Mouse (Mus musculus): ENCODE measurements at regions not wholly inside any gene's neighbourhood (a gene's known extent, or its start where the extent isn't known, plus 50 kb on each side); places are given as distances from the start of the nearest gene placed in this dataset.

DNA sequence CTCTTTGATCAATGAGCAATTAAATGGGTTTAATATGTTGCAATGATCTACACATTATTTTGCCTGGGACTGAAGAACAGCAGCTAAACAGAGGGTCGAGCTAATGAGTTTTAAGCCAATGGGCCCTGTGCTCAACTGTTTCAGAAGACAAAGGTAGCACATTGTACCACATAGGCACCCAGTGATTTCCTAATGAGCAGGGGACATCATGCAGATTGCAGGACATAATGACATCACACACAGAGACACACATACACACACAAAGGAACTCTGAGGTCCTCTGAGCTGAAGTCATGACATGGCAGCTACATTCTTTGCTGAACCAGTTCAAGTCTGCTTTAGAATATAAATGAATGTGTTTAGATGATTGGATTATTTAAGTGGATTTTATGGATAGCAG, 71.9 kb downstream of the Zfp330 start:
- Histone ChIP-seq H3K4me3 (no peak overlapping the region), H3K4me2 (no peak overlapping the region), H3K9me3 (replicated peaks) (no peaks in the 10 kb centered on the region), H3K27ac (no peak overlapping the region), H3K36me3 (no peaks in the 10 kb centered on the region), H3K27me3 (no peaks in the 10 kb centered on the region), H3K9ac (no peak overlapping the region), H3K4me1 (replicated peaks) (no peaks in the 10 kb centered on the region; the same call in 1 of the 2 replicates)
- ATAC-seq (replicated peaks; ENCODE audit: insufficient number of reproducible peaks, insufficient read depth, low FRiP score, low read depth) = no peak
- WGBS = 76% methylated on average over 1 of the region's 1 CpGs

DNA sequence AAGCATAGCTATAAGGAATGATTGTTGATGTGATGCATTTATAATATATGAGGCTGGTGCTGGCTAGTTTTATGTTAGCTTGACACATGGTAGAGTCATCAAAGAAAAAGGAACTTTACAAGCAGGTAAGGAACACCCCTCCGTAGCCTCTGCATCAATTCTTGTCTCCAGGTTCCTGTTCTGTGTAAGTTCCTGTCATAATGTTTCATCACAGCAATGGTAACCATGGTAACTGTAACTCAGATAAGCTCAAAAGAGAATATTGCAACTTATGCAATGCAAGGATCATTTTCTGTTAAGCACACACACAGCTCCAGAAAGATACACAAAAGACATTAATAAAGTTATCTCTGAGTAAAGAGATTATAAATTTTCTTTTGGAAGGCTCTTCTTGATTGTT, 73.5 kb downstream of the Zfp330 start:
- no peak for ATAC-seq (replicated peaks; ENCODE audit: insufficient number of reproducible peaks, insufficient read depth, low FRiP score, low read depth)
- 54% methylated on average over 1 of the region's 1 CpGs for WGBS

GRCm38 (mm10) chr8:82699221-82699620, 74.7 kb downstream of the Zfp330 start:
- Histone ChIP-seq H3K27me3 (no peaks in the 10 kb centered on the region), H3K9ac (no peak overlapping the region), H3K9me3 (replicated peaks) (no peaks in the 10 kb centered on the region), H3K27ac (no peak overlapping the region), H3K4me1 (replicated peaks) (no peaks in the 10 kb centered on the region; the same call in 1 of the 2 replicates), H3K4me2 (no peak overlapping the region), H3K4me3 (no peak overlapping the region), H3K36me3 (no peaks in the 10 kb centered on the region)
- ATAC-seq (replicated peaks; ENCODE audit: insufficient number of reproducible peaks, insufficient read depth, low FRiP score, low read depth) = no peak
- WGBS = 53% methylated on average over 2 of the region's 2 CpGs

More for the DNA sequence above, 73.5 kb downstream of the Zfp330 start:
- Histone ChIP-seq H3K4me2 (no peak overlapping the region), H3K27me3 (no peaks in the 10 kb centered on the region), H3K27ac (no peak overlapping the region), H3K4me3 (no peak overlapping the region), H3K4me1 (replicated peaks) (no peaks in the 10 kb centered on the region; the same call in 1 of the 2 replicates), H3K9me3 (replicated peaks) (no peaks in the 10 kb centered on the region), H3K36me3 (no peaks in the 10 kb centered on the region), H3K9ac (no peak overlapping the region)

GRCm38 (mm10) chr8:82698071-82698470, 75.9 kb downstream of the Zfp330 start:
- WGBS = 43% methylated on average over 2 of the region's 2 CpGs
- Histone ChIP-seq H3K4me2 (no peak overlapping the region), H3K27ac (0 out of 2 replicates have a peak overlapping the region, but pooled peaks have one; percentile 45), H3K9me3 (replicated peaks) (no peaks in the 10 kb centered on the region), H3K4me1 (replicated peaks) (no peaks in the 10 kb centered on the region; the same call in 1 of the 2 replicates), H3K36me3 (no peaks in the 10 kb centered on the region), H3K9ac (no peak overlapping the region), H3K27me3 (no peaks in the 10 kb centered on the region), H3K4me3 (no peak overlapping the region)
- ATAC-seq (replicated peaks; ENCODE audit: insufficient number of reproducible peaks, insufficient read depth, low FRiP score, low read depth) = no peak

DNA sequence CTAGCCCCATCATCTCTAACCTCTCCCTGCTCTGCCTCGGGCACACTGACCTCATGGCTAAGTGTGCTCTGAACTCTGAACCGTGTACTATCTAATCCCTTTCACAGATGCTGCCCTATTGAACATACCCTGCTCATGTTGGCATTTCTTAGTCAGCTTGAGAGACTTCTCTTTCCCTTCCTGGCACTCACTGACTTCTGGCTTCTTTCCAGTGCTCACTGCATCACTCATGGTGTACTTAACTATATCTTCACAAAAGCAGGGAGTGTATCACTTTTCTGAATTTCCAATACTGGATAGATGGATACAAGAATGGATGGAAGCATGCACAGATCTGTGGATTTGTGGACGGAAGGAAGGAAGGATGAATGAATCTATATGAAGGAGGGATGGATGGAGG, 80.9 kb downstream of the Zfp330 start:
- Histone ChIP-seq H3K9me3 (replicated peaks) (no peaks in the 10 kb centered on the region), H3K36me3 (no peaks in the 10 kb centered on the region), H3K27ac (no peak overlapping the region), H3K9ac (no peak overlapping the region), H3K4me1 (replicated peaks) (no peaks in the 10 kb centered on the region; the same call in 1 of the 2 replicates), H3K27me3 (no peaks in the 10 kb centered on the region), H3K4me3 (no peak overlapping the region), H3K4me2 (no peak overlapping the region)
- no peak for ATAC-seq (replicated peaks; ENCODE audit: insufficient number of reproducible peaks, insufficient read depth, low FRiP score, low read depth)
- WGBS = 75% methylated on average over 3 of the region's 3 CpGs

GRCm38 (mm10) chr8:82689322-82689721, 84.6 kb downstream of the Zfp330 start:
- H3K9me3 ChIP-seq (replicated peaks) = no peaks in the 10 kb centered on the region
- H3K4me3 ChIP-seq = no peak overlapping the region
- no peaks in the 10 kb centered on the region for H3K36me3 ChIP-seq
- no peak for ATAC-seq (replicated peaks; ENCODE audit: insufficient number of reproducible peaks, insufficient read depth, low FRiP score, low read depth)
- no peaks in the 10 kb centered on the region for H3K27me3 ChIP-seq
- H3K4me2 ChIP-seq = no peak overlapping the region
- no peak overlapping the region for H3K27ac ChIP-seq
- H3K9ac ChIP-seq = no peak overlapping the region
- H3K4me1 ChIP-seq (replicated peaks) = no peaks in the 10 kb centered on the region
- WGBS = 49% methylated on average over 3 of the region's 3 CpGs

GRCm38 (mm10) chr8:82685966-82686365, 88.0 kb downstream of the Zfp330 start:
- Histone ChIP-seq H3K4me3 (no peak overlapping the region), H3K9me3 (replicated peaks) (no peaks in the 10 kb centered on the region), H3K4me2 (no peak overlapping the region), H3K27ac (no peak overlapping the region), H3K36me3 (no peaks in the 10 kb centered on the region), H3K4me1 (replicated peaks) (no peaks in the 10 kb centered on the region), H3K9ac (no peak overlapping the region), H3K27me3 (no peaks in the 10 kb centered on the region)
- 70% methylated on average over 3 of the region's 3 CpGs for WGBS
- ATAC-seq (replicated peaks; ENCODE audit: insufficient number of reproducible peaks, insufficient read depth, low FRiP score, low read depth) = no peak

DNA sequence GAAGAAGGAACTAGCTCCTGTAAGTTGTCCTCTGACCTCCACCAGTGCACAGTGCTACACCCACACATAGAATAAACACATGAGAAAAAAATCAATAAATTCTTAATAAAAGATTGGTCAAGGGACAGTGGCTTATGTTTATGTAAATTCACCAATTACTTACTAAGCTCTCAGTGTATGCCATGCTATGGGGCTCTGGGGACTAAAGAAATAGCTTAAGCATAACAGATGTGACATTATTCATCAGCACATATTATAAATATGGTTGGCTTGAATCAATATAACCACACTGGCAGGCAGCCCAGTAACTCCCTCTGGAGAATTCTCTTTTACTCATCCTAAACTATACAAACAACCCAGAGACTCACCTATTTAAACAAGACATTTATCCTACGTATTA, 95.2 kb downstream of the Zfp330 start:
- H3K4me2 ChIP-seq = no peak overlapping the region
- 78% methylated on average over 1 of the region's 1 CpGs for WGBS
- no peak overlapping the region for H3K4me3 ChIP-seq
- no peaks in the 10 kb centered on the region for H3K27me3 ChIP-seq
- H3K4me1 ChIP-seq (replicated peaks) = no peaks in the 10 kb centered on the region
- no peak overlapping the region for H3K27ac ChIP-seq
- ATAC-seq (replicated peaks; ENCODE audit: insufficient number of reproducible peaks, insufficient read depth, low FRiP score, low read depth) = no peak
- no peaks in the 10 kb centered on the region for H3K9me3 ChIP-seq (replicated peaks)
- no peak overlapping the region for H3K9ac ChIP-seq
- no peaks in the 10 kb centered on the region for H3K36me3 ChIP-seq

DNA sequence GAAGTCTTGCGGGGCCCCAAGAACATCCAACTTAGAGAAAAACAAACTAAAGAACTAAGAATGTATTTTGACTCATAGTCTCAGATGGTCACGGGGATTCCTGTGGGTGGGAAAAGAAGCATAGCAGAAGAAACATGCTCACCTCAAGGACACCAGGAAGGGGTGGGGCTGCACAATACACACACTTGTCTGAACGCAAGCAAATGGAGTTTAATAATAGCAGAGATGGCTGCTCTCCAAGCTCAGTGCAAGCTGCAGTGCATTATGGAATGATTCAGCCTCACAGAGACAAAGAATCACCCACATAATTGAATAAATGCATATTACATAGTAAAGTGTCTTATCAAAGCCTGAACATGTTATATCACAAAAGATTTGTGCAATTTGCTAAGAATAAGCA, 96.2 kb downstream of the Zfp330 start:
- no peak for ATAC-seq (replicated peaks; ENCODE audit: insufficient number of reproducible peaks, insufficient read depth, low FRiP score, low read depth)
- no peaks in the 10 kb centered on the region for H3K4me1 ChIP-seq (replicated peaks)
- H3K4me2 ChIP-seq = no peak overlapping the region
- H3K36me3 ChIP-seq = no peaks in the 10 kb centered on the region
- H3K9me3 ChIP-seq (replicated peaks) = no peaks in the 10 kb centered on the region
- no peak overlapping the region for H3K27ac ChIP-seq
- H3K27me3 ChIP-seq = no peaks in the 10 kb centered on the region
- WGBS = 67% methylated on average over 3 of the region's 3 CpGs
- H3K9ac ChIP-seq = no peak overlapping the region
- H3K4me3 ChIP-seq = no peak overlapping the region

GRCm38 (mm10) chr8:82669241-82669640, 104.7 kb downstream of the Zfp330 start:
- Histone ChIP-seq H3K36me3 (no peaks in the 10 kb centered on the region), H3K27me3 (no peaks in the 10 kb centered on the region)
- 81% methylated on average over 4 of the region's 4 CpGs for whole genome bisulfite sequencing

DNA sequence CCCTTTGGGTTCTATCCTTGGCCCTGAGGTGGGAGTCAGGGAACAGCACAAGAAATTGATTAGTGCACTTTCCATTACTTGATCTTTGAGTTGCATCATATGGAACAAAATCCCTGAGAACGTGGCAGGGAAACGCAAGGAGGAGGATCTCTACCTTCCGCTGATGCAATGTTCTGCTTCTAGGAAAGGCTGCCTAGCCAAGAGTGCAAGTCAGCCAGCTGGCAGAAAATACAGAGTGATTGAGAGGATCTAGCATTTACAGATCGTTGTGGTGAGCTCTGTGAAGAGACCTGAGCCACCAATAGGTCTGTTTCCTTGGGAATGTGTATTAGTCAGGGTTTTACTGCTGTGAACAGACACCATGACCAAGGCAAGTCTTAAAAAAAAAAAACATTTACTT, 108.8 kb downstream of the Zfp330 start:
- no peaks in the 10 kb centered on the region for H3K36me3 ChIP-seq
- 81% methylated on average over 4 of the region's 4 CpGs for WGBS
- no peak overlapping the region for H3K4me2 ChIP-seq
- no peak overlapping the region for H3K9ac ChIP-seq
- H3K4me3 ChIP-seq = no peak overlapping the region
- no peaks in the 10 kb centered on the region for H3K27me3 ChIP-seq
- H3K27ac ChIP-seq = no peak overlapping the region
- no peaks in the 10 kb centered on the region for H3K9me3 ChIP-seq (replicated peaks)
- no peaks in the 10 kb centered on the region for H3K4me1 ChIP-seq (replicated peaks)
- ATAC-seq (replicated peaks; ENCODE audit: insufficient number of reproducible peaks, insufficient read depth, low FRiP score, low read depth) = no peak

More at GRCm38 (mm10) chr8:82669241-82669640, 104.7 kb downstream of the Zfp330 start:
- no peak overlapping the region for H3K27ac ChIP-seq
- no peak overlapping the region for H3K9ac ChIP-seq
- H3K4me3 ChIP-seq = no peak overlapping the region
- no peaks in the 10 kb centered on the region for H3K9me3 ChIP-seq (replicated peaks)
- ATAC-seq (replicated peaks; ENCODE audit: insufficient number of reproducible peaks, insufficient read depth, low FRiP score, low read depth) = no peak
- no peaks in the 10 kb centered on the region for H3K4me1 ChIP-seq (replicated peaks)
- no peak overlapping the region for H3K4me2 ChIP-seq

GRCm38 (mm10) chr8:82640502-82640901, 133.5 kb downstream of the Zfp330 start:
- Histone ChIP-seq H3K27ac (no peak overlapping the region), H3K27me3 (no peaks in the 10 kb centered on the region), H3K4me2 (no peak overlapping the region), H3K4me3 (no peak overlapping the region), H3K9ac (no peak overlapping the region), H3K36me3 (no peaks in the 10 kb centered on the region), H3K9me3 (replicated peaks) (no peaks in the 10 kb centered on the region), H3K4me1 (replicated peaks) (no peaks in the 10 kb centered on the region)
- no peak for ATAC-seq (replicated peaks; ENCODE audit: insufficient number of reproducible peaks, insufficient read depth, low FRiP score, low read depth)
- 44% methylated on average over 1 of the region's 1 CpGs for WGBS

All from heart, embryonic 15.5 days (tissue).